Mouse (Mus musculus) retina, postnatal 7 days (tissue): ENCODE measurements around the gene Nudt12.

Experiments
- DNase-seq: peaks from one replicate; pipeline ENCODE4 v3.0.0-alpha.2; 2012; ENCODE audit warnings: low read depth, low spot score

Nudt12 gene

GRCm38 (mm10) chr17:59013091-59013459, at the start of gene Nudt12:
Gene Nudt12, minus strand, starts transcription at chr17:59013372.
- DNase-seq = no peak

GRCm38 (mm10) chr17:59053306-59053705, 40.1 kb upstream of the Nudt12 start:
- no peak for DNase-seq

GRCm38 (mm10) chr17:59039754-59040153, 26.6 kb upstream of the Nudt12 start:
- DNase-seq = no peak

- no peak for DNase-seq
Measured at GRCm38 (mm10) chr17:59033445-59033844, 20.3 kb upstream of the Nudt12 start.

GRCm38 (mm10) chr17:59026336-59026735, 13.2 kb upstream of the Nudt12 start:
- no peak for DNase-seq

GRCm38 (mm10) chr17:59024502-59024901, 11.3 kb upstream of the Nudt12 start:
- DNase-seq = no peak

- no peak for DNase-seq
Measured at GRCm38 (mm10) chr17:59023971-59024370, 10.8 kb upstream of the Nudt12 start.

GRCm38 (mm10) chr17:59018666-59019065, 5.5 kb upstream of the Nudt12 start:
- no peak for DNase-seq

GRCm38 (mm10) chr17:59012421-59013090, 616 bp downstream of the Nudt12 start:
- DNase-seq = no peak

- DNase-seq = no peak
Measured at GRCm38 (mm10) chr17:59011546-59012307, 1.4 kb downstream of the Nudt12 start.

- DNase-seq = no peak
Measured at GRCm38 (mm10) chr17:58991275-58991674, 21.9 kb downstream of the Nudt12 start, which contains the start of gene Pdzph1. Gene Pdzph1, minus strand, starts transcription at chr17:58991375.

- DNase-seq = no peak
Measured at GRCm38 (mm10) chr17:58973237-58973636, 39.9 kb downstream of the Nudt12 start.

- peak; percentile 1 for DNase-seq
Measured at GRCm38 (mm10) chr17:58959905-58960304, 53.3 kb downstream of the Nudt12 start.

- no peak for DNase-seq
Measured at GRCm38 (mm10) chr17:58957055-58957454, 56.1 kb downstream of the Nudt12 start.
